Mouse (Mus musculus) spleen, adult 2 months (tissue): ENCODE results near the gene Spry1. TPM values are rescaled to one million over a fixed set of nuclear protein-coding genes. Genes with fewer than 3 reads are reported as not detected.
A peak's percentile ranks its signal among the peaks of the same experiment; 100 is the strongest.

Source experiments
- DNase-seq, 2 experiments: peaks; one replicate each; pipeline versions ENCODE4 v3.0.0 to v3.0.0-alpha.2; 2012 to 2021; ENCODE audit warnings: low spot score in 2 of 2, low read depth in 1 of 2
- H3K27ac ChIP-seq: fragments of 200-500 bp; 2 replicates; pipeline ENCODE4 v1.5.1; 2012; ENCODE audit warnings: low read length, inconsistent platforms; ENCODE audit not compliant: insufficient read depth
- H3K27me3 ChIP-seq: fragments of 200-500 bp; 2 replicates; pipeline ENCODE4 v1.6.1; 2012; ENCODE audit warnings: mild to moderate bottlenecking, moderate library complexity, low read length, inconsistent platforms; ENCODE audit not compliant: control insufficient read depth, insufficient read depth
- H3K36me3 ChIP-seq: fragments of 200-500 bp; 2 replicates; pipeline ENCODE4 v1.6.1; 2012; ENCODE audit warnings: mild to moderate bottlenecking, low read length, inconsistent platforms; ENCODE audit not compliant: control insufficient read depth, insufficient read depth
- H3K4me1 ChIP-seq: fragments of 200-500 bp; 2 replicates; pipeline ENCODE4 v1.6.1; 2011; ENCODE audit warnings: inconsistent platforms; ENCODE audit not compliant: control insufficient read depth, insufficient read depth, insufficient read length
- H3K4me3 ChIP-seq: fragments of 200-500 bp; 2 replicates; pipeline ENCODE4 v1.5.1; 2011; ENCODE audit warnings: mild to moderate bottlenecking, inconsistent platforms; ENCODE audit not compliant: insufficient read depth, insufficient read length; ENCODE audit errors: extremely low read depth
- CTCF ChIP-seq: fragments of 200-500 bp; IDR thresholded peaks from 2 replicates; pipeline ENCODE4 v1.5.1; 2011; ENCODE audit warnings: mild to moderate bottlenecking, inconsistent platforms; ENCODE audit not compliant: insufficient read depth, insufficient read length, insufficient replicate concordance; ENCODE audit errors: extremely low read depth
- POLR2A ChIP-seq: fragments of 200-500 bp; IDR thresholded peaks from 2 replicates; pipeline ENCODE4 v1.6.1; 2011; ENCODE audit warnings: low read depth, low read length, inconsistent platforms
- WGBS: fragments of 180-500 bp; shearing (Covaris S2); methylation state at CpG from one replicate; pipeline ENCODE4 v1.1.7; 2018; 5-methylcytosine and 5-hydroxymethylcytosine counted together
- polyA plus RNA-seq: library from polyadenylated mRNA; depleted of rRNA; stranded (reverse); fragments of >200 nt; gene quantifications from 2 replicates; pipeline ENCODE4 v1.2.3, GENCODE M21; 2012

The Spry1 gene
- polyA plus RNA-seq, 1 experiment, result 6.1 TPM

DNA sequence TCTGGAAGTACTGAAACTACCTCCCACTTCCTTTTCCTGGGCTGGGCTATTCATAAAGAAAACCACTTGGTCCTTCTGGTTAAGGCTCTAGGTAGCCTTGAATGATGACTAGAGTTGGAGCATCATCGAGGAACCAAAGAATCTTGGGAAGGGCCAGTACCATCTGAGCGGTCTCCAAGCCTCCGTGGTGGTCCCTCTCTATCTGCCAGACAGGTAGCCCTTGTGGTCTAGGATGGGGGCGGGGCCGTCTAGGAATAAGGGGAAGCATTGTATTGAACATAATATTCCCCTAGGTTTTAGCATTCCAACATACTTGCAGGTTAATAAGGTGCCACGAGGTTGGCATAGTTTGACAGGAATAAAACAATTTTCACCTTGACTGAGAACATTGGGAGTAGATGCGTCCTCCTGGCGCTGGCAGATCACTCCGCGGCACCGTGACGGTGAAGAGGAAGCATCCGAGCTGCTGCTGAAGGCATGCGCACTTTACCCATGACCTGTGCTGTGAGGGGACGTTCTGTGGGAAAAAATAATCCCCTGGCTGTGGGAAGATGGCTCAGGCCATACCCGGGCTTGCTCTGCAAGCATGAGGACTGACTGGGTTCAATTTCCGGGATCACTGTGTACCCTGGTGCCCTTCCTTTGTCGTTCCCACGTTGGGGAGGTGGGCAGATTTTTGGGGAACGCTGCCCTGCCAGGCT, 16.3 kb downstream of the Spry1 start:
- H3K36me3 ChIP-seq, result no peaks in the 10 kb centered on the region
- H3K27me3 ChIP-seq, result 0 out of 2 replicates have a peak, but pooled peaks cover 1% of the 10 kb centered on the region
- no peak for TF ChIP-seq CTCF
- no peaks in the 10 kb centered on the region; the same call in 1 of the 2 replicates for H3K4me1 ChIP-seq
- WGBS, result 16% methylated on average over 20 of the region's 20 CpGs
- H3K27ac ChIP-seq, result no peak overlapping the region
- peak in 1 of 2 experiments; percentile 22 for DNase-seq
- H3K4me3 ChIP-seq, result 0 out of 2 replicates have a peak overlapping the region, but pooled peaks have one; percentile 5

DNA sequence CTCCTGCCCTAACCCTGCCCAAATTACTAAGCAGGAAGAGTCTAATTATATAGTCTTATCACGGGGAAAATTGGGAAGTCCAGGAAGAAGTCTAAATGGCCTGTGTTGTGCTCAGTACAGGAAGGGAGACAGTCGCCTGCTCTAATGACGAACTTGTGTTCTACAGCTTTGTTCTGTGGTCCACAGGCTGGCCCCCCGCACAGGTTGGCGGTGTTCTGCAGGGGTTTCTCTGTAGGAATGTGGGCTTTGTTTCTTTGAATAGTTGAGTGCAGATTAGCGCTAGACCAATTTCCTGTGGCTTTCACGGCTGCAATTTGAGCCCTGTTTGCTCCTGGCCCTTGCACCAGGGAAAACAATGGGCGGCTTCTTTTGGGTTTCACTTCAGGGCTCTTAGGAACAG, 17.3 kb downstream of the Spry1 start:
- WGBS, result 20% methylated on average over 8 of the region's 8 CpGs
- TF ChIP-seq POLR2A (no peak), CTCF (no peak)
- Histone ChIP-seq H3K4me1 (no peaks in the 10 kb centered on the region; the same call in 1 of the 2 replicates), H3K27ac (no peak overlapping the region), H3K27me3 (0 out of 2 replicates have a peak, but pooled peaks cover 1% of the 10 kb centered on the region), H3K4me3 (no peak overlapping the region), H3K36me3 (no peaks in the 10 kb centered on the region)
- DNase-seq, result no peak

DNA sequence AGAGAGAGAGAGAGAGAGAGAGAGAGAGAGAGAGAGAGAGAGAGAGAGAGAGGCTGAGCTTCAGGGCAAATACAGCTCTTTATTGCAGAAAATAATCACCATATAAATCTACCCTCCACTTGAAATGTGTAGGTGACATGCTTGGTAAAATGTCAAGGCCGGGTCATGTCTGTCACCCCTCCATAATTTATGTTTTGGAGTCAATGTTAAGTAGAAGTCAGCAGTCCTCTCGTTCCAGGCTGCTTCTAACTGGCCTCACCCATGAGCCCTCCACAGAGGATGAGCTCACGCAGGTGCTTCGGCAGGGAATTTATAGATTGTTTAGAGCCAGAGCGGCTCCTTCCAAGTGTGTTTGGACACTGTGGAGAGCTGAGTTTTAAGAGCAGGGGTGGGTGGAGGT, 18.4 kb downstream of the Spry1 start:
- Histone ChIP-seq H3K36me3 (no peaks in the 10 kb centered on the region), H3K4me3 (no peak overlapping the region), H3K27ac (no peak overlapping the region), H3K4me1 (no peaks in the 10 kb centered on the region; the same call in 1 of the 2 replicates), H3K27me3 (0 out of 2 replicates have a peak, but pooled peaks cover 1% of the 10 kb centered on the region)
- WGBS, result 74% methylated on average over 5 of the region's 5 CpGs
- TF ChIP-seq POLR2A, result no peak
- TF ChIP-seq CTCF, result no peak
- no peak for DNase-seq

DNA sequence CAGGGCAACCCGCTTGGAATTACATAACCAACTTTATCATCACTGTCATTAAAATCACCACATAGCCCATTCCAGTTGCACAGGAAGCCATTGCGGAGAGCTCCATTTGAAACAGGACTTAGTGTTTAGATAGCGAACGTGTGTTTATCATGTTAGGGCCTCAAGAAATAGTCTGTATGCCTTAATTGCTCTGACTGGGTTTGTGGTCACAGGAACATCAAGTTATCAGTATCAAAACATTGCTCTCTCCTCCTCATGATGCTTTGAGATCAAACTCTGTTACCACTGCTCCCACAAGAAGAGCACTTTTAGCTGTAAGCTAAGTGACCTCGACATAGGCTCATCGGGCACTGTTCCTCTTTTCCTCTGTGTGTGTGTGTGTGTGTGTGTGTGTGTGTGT, 19.9 kb downstream of the Spry1 start:
- DNase-seq, result no peak
- H3K27ac ChIP-seq, result no peak overlapping the region
- 50% methylated on average over 6 of the region's 6 CpGs for WGBS

DNA sequence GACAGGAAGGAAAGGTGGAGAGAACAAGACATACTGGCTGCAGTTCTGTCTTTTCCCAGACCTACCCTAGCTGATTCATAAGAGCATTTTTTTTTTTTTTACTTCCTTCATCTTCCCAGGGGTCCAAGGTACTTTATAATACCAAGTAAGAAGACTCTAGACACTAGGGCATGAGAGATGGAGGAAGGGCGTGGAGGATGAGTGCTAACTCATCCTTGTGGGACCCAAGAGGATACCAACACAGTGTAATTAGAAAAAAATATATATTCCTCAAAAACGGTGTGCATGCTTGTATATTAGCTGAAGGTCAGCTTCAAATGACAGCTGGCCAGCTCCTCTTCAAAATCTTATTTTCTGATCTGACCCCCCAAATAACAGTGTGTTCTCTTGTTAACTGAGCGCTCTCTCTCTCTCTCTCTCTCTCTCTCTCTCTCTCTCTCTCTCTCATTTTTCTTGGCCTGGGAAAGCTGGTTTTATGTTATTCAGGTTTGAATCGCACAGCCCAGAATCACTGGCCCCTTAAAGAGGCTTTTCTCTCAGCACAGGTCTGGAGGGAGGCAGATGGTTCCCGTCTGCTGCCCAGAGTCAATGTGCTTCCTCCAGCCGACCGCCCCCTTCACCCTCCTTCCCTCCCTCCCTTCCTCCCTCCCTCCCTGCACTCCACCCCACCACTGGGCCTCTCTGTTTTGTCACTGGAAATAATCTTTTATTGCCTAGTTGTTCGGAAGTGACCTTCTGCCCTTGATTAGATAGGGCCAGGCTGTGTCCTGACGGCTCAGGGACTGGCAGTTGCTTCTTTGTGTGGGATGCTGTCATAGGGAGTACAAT, 26.8 kb downstream of the Spry1 start:
- H3K4me3 ChIP-seq, result no peak overlapping the region
- no peak for DNase-seq
- no peaks in the 10 kb centered on the region for H3K36me3 ChIP-seq
- WGBS, result 25% methylated on average over 9 of the region's 9 CpGs
- H3K27ac ChIP-seq, result no peak overlapping the region
- H3K27me3 ChIP-seq, result no peaks in the 10 kb centered on the region
- TF ChIP-seq POLR2A (no peak), CTCF (no peak)
- no peaks in the 10 kb centered on the region for H3K4me1 ChIP-seq

More for the DNA sequence above, 19.9 kb downstream of the Spry1 start:
- Histone ChIP-seq H3K27me3 (0 out of 2 replicates have a peak, but pooled peaks cover 1% of the 10 kb centered on the region), H3K4me1 (no peaks in the 10 kb centered on the region; the same call in 1 of the 2 replicates), H3K4me3 (no peak overlapping the region), H3K36me3 (no peaks in the 10 kb centered on the region)
- TF ChIP-seq CTCF (no peak), POLR2A (no peak)

DNA sequence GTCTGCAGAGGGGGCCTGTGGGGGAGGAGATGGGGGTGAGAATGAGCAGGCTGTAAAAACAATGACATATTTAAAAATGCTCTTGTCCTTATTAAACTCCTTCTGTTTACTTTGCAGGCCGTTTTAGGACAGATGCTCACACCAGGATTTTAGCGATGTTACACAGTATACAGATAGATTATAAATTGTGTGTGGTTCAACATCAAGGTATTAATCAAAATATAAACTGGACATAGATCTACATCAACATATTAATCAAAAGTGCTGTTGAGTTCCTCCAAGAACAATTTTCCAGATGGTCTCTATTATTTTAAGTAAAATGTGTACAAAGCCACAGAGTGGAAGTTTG, 27.3 kb downstream of the Spry1 start:
- WGBS, result 33% methylated on average over 2 of the region's 2 CpGs
- TF ChIP-seq CTCF, result no peak
- no peak for TF ChIP-seq POLR2A
- no peak overlapping the region for H3K4me3 ChIP-seq

More for the DNA sequence above, 27.3 kb downstream of the Spry1 start:
- no peak for DNase-seq
- H3K27ac ChIP-seq, result no peak overlapping the region
- no peaks in the 10 kb centered on the region for H3K27me3 ChIP-seq
- no peaks in the 10 kb centered on the region for H3K4me1 ChIP-seq
- H3K36me3 ChIP-seq, result no peaks in the 10 kb centered on the region
